Mouse (Mus musculus): ENCODE data around the gene Kcnk1.

The Kcnk1 gene

DNA sequence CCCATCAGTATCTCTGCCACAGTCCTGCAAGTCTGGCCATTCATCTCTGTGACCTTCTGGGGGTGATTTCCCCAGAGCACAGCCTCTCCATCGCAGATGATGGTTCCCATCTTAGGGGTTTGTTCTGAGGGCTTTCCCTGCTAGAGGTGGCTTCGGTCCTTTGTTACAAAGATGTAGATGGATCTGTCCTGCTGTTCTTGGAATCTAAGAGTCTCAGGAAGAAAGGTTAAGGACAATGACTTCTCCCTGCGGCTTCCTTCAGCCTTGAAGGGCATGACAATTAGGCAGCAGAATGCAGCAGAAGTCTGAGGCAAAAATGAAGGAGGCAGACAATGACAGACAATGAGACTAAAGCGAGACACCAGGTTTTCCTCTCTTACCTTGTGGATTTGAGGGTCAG lies 63.9 kb downstream of the Kcnk1 start:
- CTCF ChIA-PET: no interaction called here

DNA sequence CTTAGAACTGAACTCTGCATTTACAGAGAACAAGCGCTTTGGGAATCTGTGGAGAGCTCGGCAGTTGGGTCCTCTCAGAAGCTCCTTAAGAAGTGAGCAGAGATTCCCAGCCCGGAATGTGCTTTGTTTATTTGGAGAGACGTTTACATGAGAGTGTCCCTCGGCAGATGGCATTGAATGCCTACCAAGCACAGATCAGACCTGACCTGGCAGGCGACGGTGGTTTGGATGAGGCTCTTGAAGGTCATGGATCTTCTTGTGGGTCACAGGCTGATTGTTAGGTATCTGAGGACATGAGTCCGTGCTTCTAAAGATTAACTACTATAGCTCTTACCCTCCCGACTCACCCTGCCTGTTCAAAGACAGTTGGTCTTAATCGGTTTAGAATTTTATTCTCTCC lies 67.9 kb downstream of the Kcnk1 start:
- CTCF ChIA-PET: no interaction called here

- CTCF ChIA-PET: no interaction called here
Observed at GRCm38 (mm10) chr8:126063832-126064409, 69.0 kb downstream of the Kcnk1 start.

DNA sequence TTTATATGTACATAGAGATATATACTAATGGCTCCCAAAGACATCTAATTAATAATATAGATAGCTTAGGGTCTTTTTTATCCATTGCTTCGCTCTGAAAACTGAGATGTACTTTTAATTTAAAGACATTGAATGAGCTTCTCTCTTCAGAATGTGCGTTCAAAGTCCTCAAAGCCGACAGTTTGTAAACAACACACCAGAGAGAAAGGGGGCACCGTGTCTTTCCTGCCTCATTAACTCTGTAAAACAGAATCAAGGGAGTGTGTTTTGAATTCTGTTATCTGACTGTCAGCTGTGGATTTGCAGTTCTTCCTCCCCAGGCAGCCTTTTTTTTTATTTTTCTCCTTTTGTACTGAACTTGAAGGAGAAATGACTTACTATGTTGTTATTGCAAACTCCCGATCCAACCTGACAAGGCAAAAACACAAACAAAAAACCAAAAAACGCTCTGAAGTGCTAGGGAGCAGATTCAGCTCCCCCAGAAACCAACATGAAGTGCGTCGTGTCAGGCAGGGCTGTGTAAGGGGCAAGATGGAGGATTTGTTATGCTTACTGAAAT lies 69.7 kb downstream of the Kcnk1 start:
- CTCF ChIA-PET: no interaction called here

GRCm38 (mm10) chr8:126067306-126067705 lies 72.3 kb downstream of the Kcnk1 start:
- CTCF ChIA-PET: no interaction called here

- CTCF ChIA-PET: no interaction called here
Observed at GRCm38 (mm10) chr8:126068136-126068535, 73.2 kb downstream of the Kcnk1 start.

- CTCF ChIA-PET: no interaction called here
Observed at GRCm38 (mm10) chr8:126072678-126073077, 77.7 kb downstream of the Kcnk1 start.

- CTCF ChIA-PET: no interaction called here
Observed at GRCm38 (mm10) chr8:126073141-126073740, 78.3 kb downstream of the Kcnk1 start.

DNA sequence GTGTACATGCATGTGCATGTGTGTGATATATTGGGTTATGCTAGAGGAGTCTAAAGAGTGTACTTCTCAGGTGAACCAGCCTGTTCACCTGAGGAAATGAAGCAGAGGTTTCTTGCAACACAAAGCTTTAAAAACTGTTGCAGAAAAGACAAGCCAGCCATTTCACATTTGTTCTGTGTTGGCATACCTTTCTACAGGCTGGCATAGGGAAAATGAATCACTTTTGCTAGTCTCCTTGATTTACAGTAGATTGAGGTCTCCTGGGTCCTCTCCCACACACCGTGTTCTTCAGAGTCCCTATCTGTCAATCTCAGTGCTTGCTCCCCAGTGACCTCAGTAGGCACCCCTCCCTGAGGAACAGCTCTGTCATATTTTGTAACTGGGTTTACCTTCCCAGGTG lies 79.1 kb downstream of the Kcnk1 start:
- CTCF ChIA-PET: interaction anchor here (0.6 to 0.7 kb wide), 2 partner anchors 797 to 1073 kb away, joined by 4 to 9 read pairs; no protein-coding TSS in a partner anchor

DNA sequence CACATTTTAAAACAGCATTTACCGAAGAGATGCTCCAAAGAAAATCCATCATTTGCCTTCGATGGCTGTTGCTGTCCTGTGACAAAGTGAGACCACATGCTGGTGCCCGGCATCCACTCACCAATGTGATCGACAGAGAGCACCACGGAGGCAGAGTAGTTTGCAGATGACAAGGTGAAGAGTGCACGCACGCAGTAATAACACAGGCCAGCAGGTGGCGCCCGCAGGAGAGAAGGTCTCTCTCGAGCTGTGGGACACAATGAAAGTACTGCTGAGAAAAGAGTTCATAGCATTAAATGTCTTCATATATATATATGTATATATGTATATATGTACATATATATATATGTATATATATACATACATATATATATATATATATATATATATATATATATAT lies 80.4 kb downstream of the Kcnk1 start:
- CTCF ChIA-PET: no interaction called here

All from spleen, embryonic (tissue).